Mouse (Mus musculus): ENCODE measurements around the gene Ptges3l. TPM values are rescaled to one million over a fixed set of nuclear protein-coding genes. Genes with fewer than 3 reads are reported as not detected.
"Not testable (repeated sequence)": the region's sequence is repeated elsewhere in the genome, so short reads cannot be mapped to it uniquely, and the experiment has no call there.

Gene Ptges3l
- total RNA-seq (2017) = not detected in 2 replicates

- peak; percentile 96 for ATAC-seq (replicated peaks; ENCODE audit: low read depth, poor library complexity, severe bottlenecking)
Observed at GRCm38 (mm10) chr11:101424925-101425813, at the start of gene Ptges3l, which contains the start of gene Rundc1. Gene Ptges3l, minus strand, starts transcription at chr11:101425333. Gene Rundc1, plus strand, starts transcription at chr11:101425085.

GRCm38 (mm10) chr11:101474298-101474697 is 49.2 kb upstream of the Ptges3l start:
- no peak for ATAC-seq (replicated peaks; ENCODE audit: low read depth, poor library complexity, severe bottlenecking)

GRCm38 (mm10) chr11:101473686-101474085 is 48.6 kb upstream of the Ptges3l start:
- not testable (repeated sequence) for ATAC-seq (replicated peaks; ENCODE audit: low read depth, poor library complexity, severe bottlenecking)

GRCm38 (mm10) chr11:101472336-101472735 is 47.2 kb upstream of the Ptges3l start:
- ATAC-seq (replicated peaks; ENCODE audit: low read depth, poor library complexity, severe bottlenecking) = no peak

- no peak for ATAC-seq (replicated peaks; ENCODE audit: low read depth, poor library complexity, severe bottlenecking)
Observed at GRCm38 (mm10) chr11:101471926-101472325, 46.8 kb upstream of the Ptges3l start.

- ATAC-seq (replicated peaks; ENCODE audit: low read depth, poor library complexity, severe bottlenecking) = no peak
Observed at GRCm38 (mm10) chr11:101470206-101470605, 45.1 kb upstream of the Ptges3l start.

GRCm38 (mm10) chr11:101469155-101469554 is 44.0 kb upstream of the Ptges3l start:
- no peak for ATAC-seq (replicated peaks; ENCODE audit: low read depth, poor library complexity, severe bottlenecking)

- ATAC-seq (replicated peaks; ENCODE audit: low read depth, poor library complexity, severe bottlenecking) = no peak
Observed at GRCm38 (mm10) chr11:101468731-101469130, 43.6 kb upstream of the Ptges3l start.

GRCm38 (mm10) chr11:101468263-101468688 is 43.1 kb upstream of the Ptges3l start:
- ATAC-seq (replicated peaks; ENCODE audit: low read depth, poor library complexity, severe bottlenecking) = no peak

- peak; percentile 40 for ATAC-seq (replicated peaks; ENCODE audit: low read depth, poor library complexity, severe bottlenecking)
Observed at GRCm38 (mm10) chr11:101467477-101468262, 42.5 kb upstream of the Ptges3l start.

GRCm38 (mm10) chr11:101466552-101466950 is 41.4 kb upstream of the Ptges3l start:
- ATAC-seq (replicated peaks; ENCODE audit: low read depth, poor library complexity, severe bottlenecking) = not testable (repeated sequence)

GRCm38 (mm10) chr11:101465869-101466551 is 40.9 kb upstream of the Ptges3l start, which contains the start of gene Vat1:
Gene Vat1, minus strand, starts transcription at chr11:101466230.
- ATAC-seq (replicated peaks; ENCODE audit: low read depth, poor library complexity, severe bottlenecking) = peak; percentile 8; the same call in 1 of the 2 replicates

- ATAC-seq (replicated peaks; ENCODE audit: low read depth, poor library complexity, severe bottlenecking) = peak; percentile 13; the same call in 1 of the 2 replicates
Observed at GRCm38 (mm10) chr11:101465101-101465868, 40.2 kb upstream of the Ptges3l start.

GRCm38 (mm10) chr11:101464211-101465100 is 39.3 kb upstream of the Ptges3l start, which contains the start of gene Rnd2:
Gene Rnd2, plus strand, starts transcription at chr11:101464999.
- peak; percentile 0; the same call in 1 of the 2 replicates for ATAC-seq (replicated peaks; ENCODE audit: low read depth, poor library complexity, severe bottlenecking)

- ATAC-seq (replicated peaks; ENCODE audit: low read depth, poor library complexity, severe bottlenecking) = 0 out of 2 replicates have a peak, but pooled peaks have one; percentile 5
Observed at GRCm38 (mm10) chr11:101462583-101463440, 37.7 kb upstream of the Ptges3l start.

GRCm38 (mm10) chr11:101462141-101462540 is 37.0 kb upstream of the Ptges3l start:
- ATAC-seq (replicated peaks; ENCODE audit: low read depth, poor library complexity, severe bottlenecking) = no peak

GRCm38 (mm10) chr11:101460321-101460720 is 35.2 kb upstream of the Ptges3l start:
- no peak for ATAC-seq (replicated peaks; ENCODE audit: low read depth, poor library complexity, severe bottlenecking)

All from common myeloid progenitor, adult 5-6 weeks (primary cell).